Mouse (Mus musculus): ENCODE data around the gene Sgsm1. TPM values are rescaled to one million over a fixed set of nuclear protein-coding genes. Genes with fewer than 3 reads are reported as not detected.

Sgsm1 gene
- total and polyA plus RNA-seq, 2 experiments from 2014 or later, result 27.3 to 52.9 TPM

DNA sequence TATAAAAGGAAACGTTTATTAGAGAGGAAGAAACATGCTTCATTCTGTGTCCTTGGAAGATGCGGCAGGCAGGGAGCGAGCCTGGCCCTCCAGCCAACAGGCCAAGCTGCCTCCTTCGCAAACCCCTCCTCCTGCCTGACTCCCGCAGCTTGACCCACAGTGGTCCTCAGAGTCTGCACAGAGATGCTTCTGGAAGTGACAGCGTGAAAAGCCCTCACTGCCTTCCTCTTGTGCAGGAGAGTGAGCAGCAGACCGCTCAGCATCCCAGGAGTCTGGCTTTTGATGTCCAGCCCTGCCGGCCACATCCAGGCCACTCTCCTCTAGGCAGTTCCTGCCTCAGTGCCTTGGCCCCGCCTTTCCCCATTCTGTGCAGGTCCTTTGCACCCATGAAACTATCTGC lies 11.2 kb downstream of the Sgsm1 start:
- Histone ChIP-seq H3K4me3 (ENCODE audit: low read depth, low read length) (no peak overlapping the region), H3K9me3 (ENCODE audit: low read length) (no peaks in the 10 kb centered on the region), H3K27ac (ENCODE audit: low read depth, low read length) (no peak overlapping the region), H3K4me2 (ENCODE audit: low read depth, low read length, poor library complexity, severe bottlenecking) (no peak overlapping the region), H3K27me3 (ENCODE audit: insufficient read depth, low read length) (no peaks in the 10 kb centered on the region), H3K4me1 (ENCODE audit: insufficient read depth, low read length) (no peaks in the 10 kb centered on the region), H3K9ac (replicated peaks; ENCODE audit: low read length, poor library complexity, severe bottlenecking) (no peak overlapping the region), H3K36me3 (ENCODE audit: insufficient read depth, low read length) (no peaks in the 10 kb centered on the region)
- ATAC-seq (ENCODE audit: low FRiP score), result no peak
- TF ChIP-seq CTCF (IDR thresholded peaks at IDR 0.05), result no peak
- WGBS, result 45% methylated on average over 9 of the region's 9 CpGs
- no peak for DNase-seq (ENCODE audit: low spot score)

DNA sequence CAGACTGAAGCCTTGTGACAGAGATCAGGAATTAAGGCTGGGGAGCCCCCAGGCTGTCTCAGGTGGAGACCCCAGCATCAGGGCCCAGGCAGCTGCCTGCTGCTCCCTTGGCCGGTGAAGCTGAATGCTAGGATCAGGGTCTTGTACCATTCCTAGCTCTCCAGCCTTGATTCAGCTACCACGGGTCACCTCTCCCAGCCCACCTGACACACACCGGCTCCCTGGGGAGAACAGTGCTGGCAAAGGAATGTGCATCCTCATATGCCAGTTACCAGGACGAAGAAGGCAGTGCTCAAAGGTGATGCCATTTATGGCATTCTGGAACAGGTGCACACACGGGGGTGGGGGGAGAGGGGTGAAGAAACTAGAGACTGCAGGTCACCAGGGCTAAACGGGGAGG lies 11.8 kb downstream of the Sgsm1 start:
- H3K4me3 ChIP-seq (ENCODE audit: low read depth, low read length), result no peak overlapping the region
- no peak for TF ChIP-seq CTCF (IDR thresholded peaks at IDR 0.05)
- no peak overlapping the region for H3K27ac ChIP-seq (ENCODE audit: low read depth, low read length)
- ATAC-seq (ENCODE audit: low FRiP score) (no peak), DNase-seq (ENCODE audit: low spot score) (no peak)
- no peaks in the 10 kb centered on the region for H3K9me3 ChIP-seq (ENCODE audit: low read length)
- H3K27me3 ChIP-seq (ENCODE audit: insufficient read depth, low read length), result no peaks in the 10 kb centered on the region
- no peaks in the 10 kb centered on the region for H3K36me3 ChIP-seq (ENCODE audit: insufficient read depth, low read length)
- H3K9ac ChIP-seq (replicated peaks; ENCODE audit: low read length, poor library complexity, severe bottlenecking), result no peak overlapping the region
- WGBS, result 77% methylated on average over 6 of the region's 6 CpGs
- no peak overlapping the region for H3K4me2 ChIP-seq (ENCODE audit: low read depth, low read length, poor library complexity, severe bottlenecking)
- no peaks in the 10 kb centered on the region for H3K4me1 ChIP-seq (ENCODE audit: insufficient read depth, low read length)

- no peaks in the 10 kb centered on the region for H3K9me3 ChIP-seq (ENCODE audit: low read length)
- ATAC-seq (ENCODE audit: low FRiP score) (no peak), DNase-seq (ENCODE audit: low spot score) (no peak)
- H3K9ac ChIP-seq (replicated peaks; ENCODE audit: low read length, poor library complexity, severe bottlenecking), result no peak overlapping the region
- no peaks in the 10 kb centered on the region for H3K36me3 ChIP-seq (ENCODE audit: insufficient read depth, low read length)
- TF ChIP-seq CTCF (IDR thresholded peaks at IDR 0.05), result no peak
- H3K4me1 ChIP-seq (ENCODE audit: insufficient read depth, low read length), result no peaks in the 10 kb centered on the region
- WGBS, result 26% methylated on average over 12 of the region's 12 CpGs
- H3K4me3 ChIP-seq (ENCODE audit: low read depth, low read length), result no peak overlapping the region
- no peak overlapping the region for H3K27ac ChIP-seq (ENCODE audit: low read depth, low read length)
- no peaks in the 10 kb centered on the region for H3K27me3 ChIP-seq (ENCODE audit: insufficient read depth, low read length)
- H3K4me2 ChIP-seq (ENCODE audit: low read depth, low read length, poor library complexity, severe bottlenecking), result no peak overlapping the region
Measured at GRCm38 (mm10) chr5:113298040-113298439, 12.5 kb downstream of the Sgsm1 start.

- H3K36me3 ChIP-seq (ENCODE audit: insufficient read depth, low read length), result no peaks in the 10 kb centered on the region
- no peak overlapping the region for H3K4me2 ChIP-seq (ENCODE audit: low read depth, low read length, poor library complexity, severe bottlenecking)
- no peaks in the 10 kb centered on the region for H3K9me3 ChIP-seq (ENCODE audit: low read length)
- no peak overlapping the region for H3K27ac ChIP-seq (ENCODE audit: low read depth, low read length)
- ATAC-seq (ENCODE audit: low FRiP score), result no peak
- peak; percentile 43 for DNase-seq (ENCODE audit: low spot score)
- WGBS, result 36% methylated on average over 4 of the region's 4 CpGs
- no peak overlapping the region for H3K9ac ChIP-seq (replicated peaks; ENCODE audit: low read length, poor library complexity, severe bottlenecking)
- no peaks in the 10 kb centered on the region for H3K27me3 ChIP-seq (ENCODE audit: insufficient read depth, low read length)
- TF ChIP-seq CTCF (IDR thresholded peaks at IDR 0.05), result peak; percentile 48
- no peak overlapping the region for H3K4me3 ChIP-seq (ENCODE audit: low read depth, low read length)
- no peaks in the 10 kb centered on the region for H3K4me1 ChIP-seq (ENCODE audit: insufficient read depth, low read length)
Measured at GRCm38 (mm10) chr5:113295791-113296190, 14.8 kb downstream of the Sgsm1 start.

- ATAC-seq (ENCODE audit: low FRiP score), result no peak
- H3K4me3 ChIP-seq (ENCODE audit: low read depth, low read length), result no peak overlapping the region
- H3K4me2 ChIP-seq (ENCODE audit: low read depth, low read length, poor library complexity, severe bottlenecking), result no peak overlapping the region
- no peaks in the 10 kb centered on the region for H3K4me1 ChIP-seq (ENCODE audit: insufficient read depth, low read length)
- no peak for TF ChIP-seq CTCF (IDR thresholded peaks at IDR 0.05)
- no peaks in the 10 kb centered on the region for H3K9me3 ChIP-seq (ENCODE audit: low read length)
- 92% methylated on average over 5 of the region's 5 CpGs for WGBS
- 0 out of 2 replicates have a peak, but pooled peaks cover 6% of the 10 kb centered on the region for H3K36me3 ChIP-seq (ENCODE audit: insufficient read depth, low read length)
- no peaks in the 10 kb centered on the region for H3K27me3 ChIP-seq (ENCODE audit: insufficient read depth, low read length)
- H3K9ac ChIP-seq (replicated peaks; ENCODE audit: low read length, poor library complexity, severe bottlenecking), result no peak overlapping the region
- H3K27ac ChIP-seq (ENCODE audit: low read depth, low read length), result no peak overlapping the region
- no peak for DNase-seq (ENCODE audit: low spot score)
Measured at GRCm38 (mm10) chr5:113294575-113294974, 16.0 kb downstream of the Sgsm1 start.

DNA sequence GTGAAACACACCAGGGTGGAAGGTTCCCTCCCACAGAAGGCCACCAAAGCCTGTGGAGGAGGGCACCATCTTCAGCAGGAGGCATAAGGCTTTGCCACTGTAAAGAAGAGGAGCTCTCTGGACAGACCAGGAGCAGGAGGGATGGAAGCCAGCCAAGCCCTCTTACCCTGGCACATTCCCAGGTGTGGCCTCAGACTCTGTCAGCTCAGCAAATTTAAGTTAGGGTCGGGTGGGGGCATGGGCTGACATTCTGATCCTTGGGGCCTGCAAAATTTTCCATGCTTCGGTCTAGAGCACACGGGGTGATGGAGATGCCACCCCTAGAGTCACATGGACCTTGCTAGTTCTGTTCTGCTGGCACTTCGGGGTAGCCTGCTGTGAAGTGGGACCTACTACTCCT lies 17.1 kb downstream of the Sgsm1 start:
- no peak overlapping the region for H3K27ac ChIP-seq (ENCODE audit: low read depth, low read length)
- H3K4me3 ChIP-seq (ENCODE audit: low read depth, low read length), result no peak overlapping the region
- DNase-seq (ENCODE audit: low spot score), result no peak
- H3K4me1 ChIP-seq (ENCODE audit: insufficient read depth, low read length), result no peaks in the 10 kb centered on the region
- H3K27me3 ChIP-seq (ENCODE audit: insufficient read depth, low read length), result no peaks in the 10 kb centered on the region
- ATAC-seq (ENCODE audit: low FRiP score), result no peak
- TF ChIP-seq CTCF (IDR thresholded peaks at IDR 0.05), result no peak
- 0 out of 2 replicates have a peak overlapping the region, but pooled peaks have one; percentile 19 for H3K9ac ChIP-seq (replicated peaks; ENCODE audit: low read length, poor library complexity, severe bottlenecking)
- H3K4me2 ChIP-seq (ENCODE audit: low read depth, low read length, poor library complexity, severe bottlenecking), result no peak overlapping the region
- 0 out of 2 replicates have a peak, but pooled peaks cover 8% of the 10 kb centered on the region for H3K36me3 ChIP-seq (ENCODE audit: insufficient read depth, low read length)
- WGBS, result 78% methylated on average over 4 of the region's 4 CpGs
- no peaks in the 10 kb centered on the region for H3K9me3 ChIP-seq (ENCODE audit: low read length)
